Mouse (Mus musculus) intestine, embryonic 16.5 days (tissue): ENCODE data around the gene Slf2. TPM values are rescaled to one million over a fixed set of nuclear protein-coding genes. Genes with fewer than 3 reads are reported as not detected.
A peak's percentile ranks its signal among the peaks of the same experiment; 100 is the strongest.

Source experiments
- ATAC-seq: fragments of 200-750 bp; cut with Nextera tagmentation; 2 replicates; pipeline ENCODE4 v1.8.0; 2017; ENCODE audit warnings: moderate TSS enrichment, moderate library complexity
- H3K27ac ChIP-seq: fragments of 300-500 bp; sonication (generic); 2 replicates; pipeline ENCODE4 v1.5.1; 2014; ENCODE audit warnings: mild to moderate bottlenecking, low read length
- H3K27me3 ChIP-seq: fragments of 300-500 bp; sonication (generic); replicated peaks from 2 replicates; pipeline ENCODE4 v1.6.1; 2014; ENCODE audit warnings: low read length, control low read depth, mixed read lengths; ENCODE audit not compliant: control insufficient read depth, insufficient read depth
- H3K36me3 ChIP-seq: fragments of 300-500 bp; sonication (generic); 2 replicates; pipeline ENCODE4 v1.6.1; 2014; ENCODE audit warnings: low read length, control low read depth; ENCODE audit not compliant: control insufficient read depth, insufficient read depth
- H3K4me1 ChIP-seq: fragments of 300-500 bp; sonication (generic); 2 replicates; pipeline ENCODE4 v1.6.1; 2014; ENCODE audit warnings: low read length, control low read depth, mixed read lengths; ENCODE audit not compliant: control insufficient read depth, insufficient read depth
- H3K4me2 ChIP-seq: fragments of 300-500 bp; sonication (generic); 2 replicates; pipeline ENCODE4 v1.6.1; 2014; ENCODE audit warnings: low read depth, low read length, control low read depth
- H3K4me3 ChIP-seq: fragments of 300-500 bp; sonication (generic); 2 replicates; pipeline ENCODE4 v1.5.1; 2014; ENCODE audit warnings: mild to moderate bottlenecking, low read length
- H3K9ac ChIP-seq: fragments of 300-500 bp; sonication (generic); 2 replicates; pipeline ENCODE4 v1.6.1; 2014; ENCODE audit warnings: low read depth, low read length
- H3K9me3 ChIP-seq: fragments of 300-500 bp; sonication (generic); 2 replicates; pipeline ENCODE4 v1.6.1; 2016; ENCODE audit warnings: low read length, control low read depth; ENCODE audit not compliant: control insufficient read depth
- WGBS: fragments of 180-500 bp; shearing (Covaris S2); extraction: QIAGEN DNeasy Blood & Tissue Kit; methylation state at CpG from one replicate; pipeline ENCODE4 v1.1.7; 2014; 5-methylcytosine and 5-hydroxymethylcytosine counted together
- polyA plus RNA-seq: library from polyadenylated mRNA; unstranded; fragments of >200 nt; fragmentation: Nextera tagmentation; extraction: Ambion mirVana; gene quantifications from 2 replicates; pipeline ENCODE4 v1.2.1, GENCODE M21; 2015

Slf2 gene
- polyA plus RNA-seq, 1 experiment from 2014 or later: 26.8 TPM

- H3K27me3 ChIP-seq: no peaks in the 10 kb centered on the region
- H3K9ac ChIP-seq: no peak overlapping the region
- no peak overlapping the region for H3K4me2 ChIP-seq
- H3K4me3 ChIP-seq: no peak overlapping the region
- H3K36me3 ChIP-seq: peaks cover 26% of the 10 kb centered on the region
- no peaks in the 10 kb centered on the region for H3K9me3 ChIP-seq
- no peak; the same call in 1 of the 2 replicates for ATAC-seq
- no peak overlapping the region for H3K27ac ChIP-seq
- 78% methylated on average over 6 of the region's 6 CpGs for WGBS
- peaks cover 30% of the 10 kb centered on the region for H3K4me1 ChIP-seq
Measured at GRCm38 (mm10) chr19:45027848-45028247, 96.9 kb downstream of the Slf2 start.

GRCm38 (mm10) chr19:45028746-45029145 is 97.8 kb downstream of the Slf2 start:
- Histone ChIP-seq H3K27ac (0 out of 2 replicates have a peak overlapping the region, but pooled peaks have one; percentile 0), H3K4me1 (peaks cover 30% of the 10 kb centered on the region), H3K4me2 (no peak overlapping the region), H3K4me3 (no peak overlapping the region), H3K9me3 (no peaks in the 10 kb centered on the region), H3K9ac (no peak overlapping the region), H3K27me3 (no peaks in the 10 kb centered on the region), H3K36me3 (peaks cover 24% of the 10 kb centered on the region)
- WGBS: 60% methylated on average over 19 of the region's 19 CpGs
- no peak for ATAC-seq

- Histone ChIP-seq H3K27me3 (no peaks in the 10 kb centered on the region), H3K36me3 (peaks cover 19% of the 10 kb centered on the region), H3K4me1 (peaks cover 30% of the 10 kb centered on the region), H3K27ac (no peak overlapping the region), H3K4me3 (no peak overlapping the region), H3K9ac (no peak overlapping the region), H3K9me3 (no peaks in the 10 kb centered on the region), H3K4me2 (no peak overlapping the region)
- WGBS: 59% methylated on average over 9 of the region's 9 CpGs
- no peak for ATAC-seq
Measured at GRCm38 (mm10) chr19:45029571-45029970, 98.6 kb downstream of the Slf2 start.

- no peak overlapping the region for H3K9ac ChIP-seq
- peaks cover 15% of the 10 kb centered on the region for H3K36me3 ChIP-seq
- no peak overlapping the region for H3K4me2 ChIP-seq
- WGBS: 39% methylated on average over 8 of the region's 8 CpGs
- H3K9me3 ChIP-seq: no peaks in the 10 kb centered on the region
- H3K27me3 ChIP-seq: no peaks in the 10 kb centered on the region
- H3K4me1 ChIP-seq: peaks cover 30% of the 10 kb centered on the region
- peak; percentile 26; the same call in 1 of the 2 replicates for ATAC-seq
- no peak overlapping the region for H3K4me3 ChIP-seq
- H3K27ac ChIP-seq: no peak overlapping the region
Measured at GRCm38 (mm10) chr19:45030111-45030510, 99.2 kb downstream of the Slf2 start.

- no peaks in the 10 kb centered on the region for H3K9me3 ChIP-seq
- H3K9ac ChIP-seq: no peak overlapping the region
- peak overlapping the region; percentile 51 for H3K4me2 ChIP-seq
- no peak overlapping the region for H3K27ac ChIP-seq
- H3K27me3 ChIP-seq: no peaks in the 10 kb centered on the region
- ATAC-seq: 0 out of 2 replicates have a peak, but pooled peaks have one; percentile 14
- H3K4me1 ChIP-seq: peaks cover 30% of the 10 kb centered on the region
- WGBS: 39% methylated on average over 20 of the region's 20 CpGs
- peaks cover 11% of the 10 kb centered on the region for H3K36me3 ChIP-seq
- peak overlapping the region; percentile 12; the same call in 1 of the 2 replicates for H3K4me3 ChIP-seq
Measured at GRCm38 (mm10) chr19:45030746-45031693, 100.1 kb downstream of the Slf2 start.

GRCm38 (mm10) chr19:45031780-45032179 is 100.8 kb downstream of the Slf2 start:
- ATAC-seq: peak; percentile 65
- Histone ChIP-seq H3K4me3 (no peak overlapping the region), H3K36me3 (peaks cover 6% of the 10 kb centered on the region; the same call in 1 of the 2 replicates), H3K27ac (no peak overlapping the region), H3K4me2 (no peak overlapping the region), H3K4me1 (peaks cover 30% of the 10 kb centered on the region), H3K9me3 (no peaks in the 10 kb centered on the region), H3K27me3 (no peaks in the 10 kb centered on the region), H3K9ac (no peak overlapping the region)
- 9% methylated on average over 4 of the region's 4 CpGs for WGBS

Other genes starting within 250 kb of the Slf2 start
- not detected in 2 replicates for gene Pax2, start 175.1 kb upstream of the Slf2 start, polyA plus RNA-seq
- 19.0 and 21.1 TPM in 2 replicates for gene Sema4g, start 58.0 kb downstream of the Slf2 start, polyA plus RNA-seq
- gene Twnk, start 74.5 kb downstream of the Slf2 start, polyA plus RNA-seq: 19.8 and 21.0 TPM in 2 replicates
- gene Mrpl43, start 75.3 kb downstream of the Slf2 start, polyA plus RNA-seq: 74.7 and 76.4 TPM in 2 replicates
- 33.6 and 34.7 TPM in 2 replicates for gene Lzts2, start 83.3 kb downstream of the Slf2 start, polyA plus RNA-seq
- 0.43 and 0.49 TPM in 2 replicates for gene Pdzd7, start 114.6 kb downstream of the Slf2 start, polyA plus RNA-seq
- 16.5 and 18.2 TPM in 2 replicates for gene Sfxn3, start 116.4 kb downstream of the Slf2 start, polyA plus RNA-seq
- 2.0 and 2.1 TPM in 2 replicates for gene Kazald1, start 144.1 kb downstream of the Slf2 start, polyA plus RNA-seq
- gene Tlx1, start 219.5 kb downstream of the Slf2 start, polyA plus RNA-seq: 0.06 TPM in 1 of 2 replicates, not detected in the other